Mouse (Mus musculus) liver, postnatal 0 days (tissue): ENCODE data around the gene Tspan4. TPM values are rescaled to one million over a fixed set of nuclear protein-coding genes. Genes with fewer than 3 reads are reported as not detected.
A peak's percentile ranks its signal among the peaks of the same experiment; 100 is the strongest.

Experiments used
- ATAC-seq: fragments of 200-750 bp; cut with Nextera tagmentation; 2 replicates; pipeline ENCODE4 v1.8.0; 2017; ENCODE audit warnings: mild to moderate bottlenecking, moderate library complexity
- DNase-seq: peaks from one replicate; pipeline ENCODE4 v3.0.0-alpha.2; 2016
- H3K27ac ChIP-seq: fragments of 300-500 bp; sonication (generic); 2 replicates; pipeline ENCODE4 v1.5.1; 2014; ENCODE audit warnings: antibody characterized with exemption, moderate library complexity, mild to moderate bottlenecking, low read depth
- H3K27me3 ChIP-seq: fragments of 300-500 bp; sonication (generic); 2 replicates; pipeline ENCODE4 v1.6.1; 2014; ENCODE audit warnings: low read length, control low read depth, mixed read lengths; ENCODE audit not compliant: insufficient read depth
- H3K36me3 ChIP-seq: fragments of 300-500 bp; sonication (generic); replicated peaks from 2 replicates; pipeline ENCODE4 v1.6.1; 2014; ENCODE audit warnings: mild to moderate bottlenecking, control low read depth, low read length, moderate library complexity, mixed read lengths; ENCODE audit not compliant: insufficient read depth
- H3K4me1 ChIP-seq: fragments of 300-500 bp; sonication (generic); 2 replicates; pipeline ENCODE4 v1.6.1; 2014; ENCODE audit warnings: antibody characterized with exemption, mild to moderate bottlenecking, control low read depth; ENCODE audit not compliant: insufficient read depth
- H3K4me2 ChIP-seq: fragments of 300-500 bp; sonication (generic); 2 replicates; pipeline ENCODE4 v1.6.1; 2014; ENCODE audit warnings: low read depth, mild to moderate bottlenecking, low read length, moderate library complexity, mixed read lengths
- H3K4me3 ChIP-seq: fragments of 300-500 bp; sonication (generic); 2 replicates; pipeline ENCODE4 v1.5.1; 2014; ENCODE audit warnings: low read depth, low read length
- H3K9ac ChIP-seq: fragments of 300-500 bp; sonication (generic); replicated peaks from 2 replicates; pipeline ENCODE4 v1.6.1; 2014; ENCODE audit warnings: mild to moderate bottlenecking, moderate library complexity
- H3K9me3 ChIP-seq: fragments of 300-500 bp; sonication (generic); 2 replicates; pipeline ENCODE4 v1.6.1; 2016; ENCODE audit warnings: mild to moderate bottlenecking, control low read depth, low read length, mixed read lengths
- CTCF ChIP-seq: sonication (generic); IDR thresholded peaks from 2 replicates; pipeline ENCODE4 v1.5.1; 2016; ENCODE audit warnings: antibody characterized with exemption, low read depth
- EP300 ChIP-seq: IDR thresholded peaks from 2 replicates; pipeline ENCODE4 v1.6.1; 2016; ENCODE audit warnings: antibody characterized with exemption, low read depth, mild to moderate bottlenecking
- WGBS: fragments of 180-500 bp; shearing (Covaris S2); extraction: QIAGEN DNeasy Blood & Tissue Kit; methylation state at CpG from one replicate; pipeline ENCODE4 v1.1.7; 2014; ENCODE audit not compliant: insufficient replicate concordance; 5-methylcytosine and 5-hydroxymethylcytosine counted together
- polyA plus RNA-seq: library from polyadenylated mRNA; unstranded; fragments of >200 nt; fragmentation: Nextera tagmentation; extraction: Ambion mirVana; gene quantifications from 2 replicates; pipeline ENCODE4 v1.2.1, GENCODE M21; 2015

Gene Tspan4
- polyA plus RNA-seq, 1 experiment from 2014 or later: 72.2 TPM

GRCm38 (mm10) chr7:141434464-141434863, 40.6 kb upstream of the Tspan4 start:
- peaks cover 39% of the 10 kb centered on the region for H3K4me1 ChIP-seq
- TF ChIP-seq CTCF: no peak
- no peak for TF ChIP-seq EP300
- no peaks in the 10 kb centered on the region for H3K9me3 ChIP-seq
- ATAC-seq: no peak
- peaks cover 38% of the 10 kb centered on the region for H3K36me3 ChIP-seq
- no peaks in the 10 kb centered on the region for H3K27me3 ChIP-seq
- H3K27ac ChIP-seq: peak overlapping the region; percentile 86
- DNase-seq: peak; percentile 34
- peak overlapping the region; percentile 62 for H3K9ac ChIP-seq
- H3K4me3 ChIP-seq: peak overlapping the region; percentile 57
- peak overlapping the region; percentile 93 for H3K4me2 ChIP-seq
- WGBS: 34% methylated on average over 8 of the region's 8 CpGs

DNA sequence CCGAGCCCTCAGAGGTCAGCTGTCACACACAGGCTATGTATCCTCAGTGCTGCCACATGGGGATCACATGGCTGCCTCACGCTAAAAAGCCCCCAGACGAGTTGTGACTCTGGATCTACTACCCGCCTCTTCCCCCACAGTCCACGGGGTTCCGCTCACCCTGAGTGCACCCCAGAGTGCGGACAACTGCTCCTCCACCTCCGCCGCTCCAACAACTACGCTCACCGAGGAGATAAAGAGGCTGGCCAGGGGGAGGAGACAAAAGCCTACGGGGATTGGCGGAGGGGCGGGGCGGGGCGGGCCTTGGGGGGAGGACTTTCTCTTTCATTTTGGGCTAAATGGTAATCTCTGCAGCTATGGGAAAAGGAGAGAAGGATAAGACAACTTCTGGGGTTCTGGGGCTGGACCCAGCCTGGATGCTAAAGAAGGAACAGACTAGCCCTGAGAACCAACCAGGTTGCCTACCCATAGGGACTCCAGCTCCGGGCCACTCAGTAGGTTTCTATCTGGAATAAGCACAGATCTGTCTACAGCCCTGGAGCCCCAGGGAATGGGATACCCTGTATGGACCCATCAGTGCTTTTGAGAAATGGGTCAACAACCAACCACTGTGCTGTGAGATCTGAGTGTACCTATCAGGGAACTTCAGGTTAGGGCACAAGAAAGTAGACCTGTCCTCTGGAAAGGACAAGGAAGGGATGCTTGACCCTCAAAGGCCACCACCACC, 39.7 kb upstream of the Tspan4 start:
- peaks cover 46% of the 10 kb centered on the region for H3K36me3 ChIP-seq
- H3K4me3 ChIP-seq: peak overlapping the region; percentile 57
- H3K27me3 ChIP-seq: no peaks in the 10 kb centered on the region
- peak overlapping the region; percentile 86 for H3K27ac ChIP-seq
- WGBS: 2% methylated on average over 17 of the region's 17 CpGs
- peaks cover 40% of the 10 kb centered on the region for H3K4me1 ChIP-seq
- peak overlapping the region; percentile 62 for H3K9ac ChIP-seq
- H3K4me2 ChIP-seq: peak overlapping the region; percentile 93
- peak; percentile 56 for ATAC-seq
- DNase-seq: peak; percentile 88
- H3K9me3 ChIP-seq: no peaks in the 10 kb centered on the region
- TF ChIP-seq CTCF (peak; percentile 6; the same call in 1 of the 2 replicates), EP300 (no peak)

DNA sequence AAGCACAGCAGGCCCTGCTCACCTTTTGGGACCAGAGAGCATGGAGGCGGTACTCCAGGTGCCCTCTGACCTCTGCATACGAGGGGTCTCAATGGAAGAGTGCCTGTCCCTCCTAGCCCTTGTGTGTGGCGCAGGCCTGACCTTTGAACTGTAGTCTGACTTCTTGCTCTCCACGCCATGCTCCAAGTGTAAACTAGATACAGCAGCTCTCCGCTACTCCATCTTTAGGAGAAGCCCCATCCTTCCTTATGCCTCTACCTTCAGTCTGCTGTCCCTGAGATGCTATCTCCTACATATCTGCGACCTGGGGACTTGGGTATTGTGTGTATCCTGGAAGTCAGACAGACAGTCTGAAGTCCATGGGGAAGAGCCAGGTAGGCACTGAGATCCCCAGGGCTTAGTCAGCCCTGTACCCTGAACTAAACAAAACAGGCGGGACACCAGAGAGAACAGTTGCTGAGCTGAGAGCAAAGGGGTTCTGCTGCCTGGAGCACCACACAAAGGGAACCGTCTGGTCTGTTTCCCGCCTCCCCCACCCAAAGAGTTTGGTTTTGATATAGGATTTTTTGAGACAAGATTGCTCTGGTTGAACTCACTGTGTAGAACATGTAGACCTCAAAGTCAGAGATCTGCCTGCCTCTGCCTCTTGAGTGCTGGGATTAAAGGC, 39.1 kb upstream of the Tspan4 start:
- no peaks in the 10 kb centered on the region for H3K9me3 ChIP-seq
- H3K9ac ChIP-seq: peak overlapping the region; percentile 62
- H3K36me3 ChIP-seq: peaks cover 44% of the 10 kb centered on the region
- WGBS: 67% methylated on average over 9 of the region's 9 CpGs
- DNase-seq (peak; percentile 22), ATAC-seq (no peak)
- no peaks in the 10 kb centered on the region for H3K27me3 ChIP-seq
- peak overlapping the region; percentile 93 for H3K4me2 ChIP-seq
- peaks cover 47% of the 10 kb centered on the region for H3K4me1 ChIP-seq
- H3K4me3 ChIP-seq: peak overlapping the region; percentile 82; the same call in 1 of the 2 replicates
- peak overlapping the region; percentile 86 for H3K27ac ChIP-seq
- TF ChIP-seq CTCF (no peak), EP300 (no peak)

GRCm38 (mm10) chr7:141436523-141436892, 38.5 kb upstream of the Tspan4 start:
- H3K4me2 ChIP-seq: peak overlapping the region; percentile 93
- ATAC-seq (no peak), DNase-seq (no peak)
- no peaks in the 10 kb centered on the region for H3K9me3 ChIP-seq
- H3K4me3 ChIP-seq: peak overlapping the region; percentile 82
- 39% methylated on average over 2 of the region's 2 CpGs for WGBS
- peak overlapping the region; percentile 86 for H3K27ac ChIP-seq
- H3K27me3 ChIP-seq: no peaks in the 10 kb centered on the region
- TF ChIP-seq EP300 (no peak), CTCF (no peak)
- H3K36me3 ChIP-seq: peaks cover 44% of the 10 kb centered on the region
- H3K9ac ChIP-seq: peak overlapping the region; percentile 78; the same call in 1 of the 2 replicates
- peaks cover 48% of the 10 kb centered on the region for H3K4me1 ChIP-seq

DNA sequence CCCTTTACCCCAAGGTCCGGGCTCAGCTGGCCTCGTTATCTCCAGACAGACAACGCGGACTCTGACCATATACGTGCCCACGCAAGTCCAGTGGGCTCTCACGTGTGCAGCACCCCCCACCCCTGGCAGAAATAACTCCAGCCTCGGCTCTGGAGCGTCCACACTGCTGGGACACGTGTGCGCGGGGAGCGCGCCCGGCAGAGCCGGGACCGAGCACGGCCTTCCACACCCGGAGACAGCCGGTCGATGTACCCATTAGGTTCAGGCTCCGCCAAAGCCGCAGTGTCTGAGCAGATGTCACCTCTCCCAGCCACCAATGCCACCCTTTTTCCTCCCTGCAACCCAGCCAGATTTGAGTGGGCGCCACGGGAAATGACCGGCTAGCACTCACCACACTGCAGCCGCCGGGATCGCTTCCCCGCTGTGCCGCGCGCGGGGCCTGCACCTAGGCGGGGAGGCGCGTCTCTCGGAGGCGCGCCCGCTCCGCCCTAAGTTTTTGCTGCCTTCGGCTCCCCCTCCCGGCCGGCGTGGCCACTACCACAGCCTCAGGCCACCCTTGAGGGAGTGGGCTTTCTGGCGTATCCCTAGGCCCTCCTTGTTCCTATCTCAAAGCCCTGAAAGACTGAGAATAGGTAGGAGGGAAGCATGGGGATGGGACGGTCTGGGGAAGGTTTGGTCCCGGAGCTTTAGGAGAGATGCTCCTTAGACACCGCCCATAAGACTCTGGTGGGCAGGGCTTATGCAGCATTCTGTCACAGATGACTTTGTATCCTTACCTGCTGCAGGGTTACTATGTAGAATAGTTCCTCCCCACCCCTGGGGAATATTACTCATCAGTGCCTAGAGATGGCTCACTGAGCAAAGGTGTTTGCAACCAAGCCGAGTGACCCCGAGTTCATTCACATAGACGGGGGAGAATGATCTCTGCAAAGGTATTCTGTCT, 37.6 kb upstream of the Tspan4 start, which contains the start of gene Slc25a22:
TSS of gene Slc25a22 (minus strand) at position 715 of the 943 bp plus-strand sequence.
- peak within 1 kb of the TSS; percentile 86 for H3K27ac ChIP-seq
- ATAC-seq (peak; percentile 81), DNase-seq (peak; percentile 89)
- H3K9ac ChIP-seq: peak within 1 kb of the TSS; percentile 78
- peaks cover 36% of the 10 kb centered on the region for H3K36me3 ChIP-seq
- H3K27me3 ChIP-seq: no peaks in the 10 kb centered on the region
- TF ChIP-seq EP300 (no peak; the same call in 1 of the 2 replicates), CTCF (peak; percentile 87)
- 8% methylated on average over 47 of the region's 53 CpGs for WGBS
- H3K4me3 ChIP-seq: peak within 1 kb of the TSS; percentile 82
- no peaks in the 10 kb centered on the region for H3K9me3 ChIP-seq
- peaks cover 50% of the 10 kb centered on the region for H3K4me1 ChIP-seq
- H3K4me2 ChIP-seq: peak within 1 kb of the TSS; percentile 93
